Mouse (Mus musculus): ENCODE results near the gene Clptm1. TPM values are rescaled to one million over a fixed set of nuclear protein-coding genes. Genes with fewer than 3 reads are reported as not detected.

The Clptm1 gene
- 132 and 134 TPM in 2 replicates for polyA plus RNA-seq (2014; fragmentation: Nextera tagmentation; extraction: Ambion mirVana)

DNA sequence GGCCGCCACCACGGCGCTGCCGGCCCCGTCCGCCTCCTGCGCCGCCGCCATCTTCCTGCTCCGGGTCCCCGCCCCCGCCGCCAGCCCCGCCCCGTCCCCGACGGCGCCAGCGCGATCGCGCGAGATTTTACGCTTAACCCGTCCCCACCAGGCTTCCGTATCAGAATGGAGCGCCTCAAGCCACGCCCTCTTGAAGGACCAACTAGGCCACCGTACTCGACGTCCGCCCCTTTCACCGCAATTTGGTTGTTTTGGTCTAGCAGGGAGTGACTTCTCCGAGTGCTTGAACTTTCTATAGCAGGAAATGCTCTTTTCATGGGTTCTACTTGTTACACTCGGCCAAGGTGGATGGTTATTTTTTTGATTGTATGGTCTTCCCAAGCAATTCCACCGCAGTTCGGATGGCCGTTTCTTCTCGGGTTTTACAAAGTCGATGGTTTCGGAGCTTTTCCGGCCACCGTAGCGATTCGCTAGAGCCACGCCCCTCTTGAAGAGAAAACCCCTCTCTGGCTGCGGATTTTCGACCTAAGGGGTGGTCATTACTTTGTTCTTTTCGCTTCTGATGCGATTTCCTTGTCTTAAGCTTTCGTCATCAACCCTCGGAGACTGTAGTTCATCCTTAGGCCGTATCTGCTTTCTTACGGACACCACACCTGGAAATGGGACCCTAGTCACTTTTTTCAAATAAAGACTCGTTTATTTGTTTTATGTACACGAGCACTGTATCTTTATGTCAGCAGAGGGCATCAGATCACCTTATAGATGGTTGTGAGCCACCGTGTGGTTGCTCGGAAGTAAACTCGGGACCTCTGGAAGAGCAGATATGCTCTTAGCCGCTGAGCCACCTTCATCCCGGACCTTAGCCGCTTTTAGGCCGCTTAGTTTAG, at the start of gene Clptm1:
Gene Clptm1, minus strand, starts transcription at position 79 of the 887 bp plus-strand sequence.
- Histone ChIP-seq H3K4me3 (replicated peaks; ENCODE audit: low read depth, low read length) (peak within 1 kb of the TSS; percentile 100), H3K9me3 (ENCODE audit: control insufficient read depth, low read length) (no peaks in the 10 kb centered on the region), H3K4me2 (ENCODE audit: low read length) (peak within 1 kb of the TSS; percentile 80), H3K27me3 (ENCODE audit: control insufficient read depth, insufficient read depth, low read length) (no peaks in the 10 kb centered on the region), H3K36me3 (ENCODE audit: control insufficient read depth, insufficient read depth, low read length) (peaks cover 12% of the 10 kb centered on the region), H3K27ac (replicated peaks; ENCODE audit: low read depth, low read length) (peak within 1 kb of the TSS; percentile 92), H3K9ac (replicated peaks; ENCODE audit: low read length) (peak within 1 kb of the TSS; percentile 96), H3K4me1 (ENCODE audit: control insufficient read depth, insufficient read depth, low read length) (peaks cover 22% of the 10 kb centered on the region)
- DNase-seq (peak; percentile 99), ATAC-seq (ENCODE audit: low FRiP score, low TSS enrichment) (peak; percentile 90)
- under 1% methylated on average over 58 of the region's 63 CpGs for WGBS

DNA sequence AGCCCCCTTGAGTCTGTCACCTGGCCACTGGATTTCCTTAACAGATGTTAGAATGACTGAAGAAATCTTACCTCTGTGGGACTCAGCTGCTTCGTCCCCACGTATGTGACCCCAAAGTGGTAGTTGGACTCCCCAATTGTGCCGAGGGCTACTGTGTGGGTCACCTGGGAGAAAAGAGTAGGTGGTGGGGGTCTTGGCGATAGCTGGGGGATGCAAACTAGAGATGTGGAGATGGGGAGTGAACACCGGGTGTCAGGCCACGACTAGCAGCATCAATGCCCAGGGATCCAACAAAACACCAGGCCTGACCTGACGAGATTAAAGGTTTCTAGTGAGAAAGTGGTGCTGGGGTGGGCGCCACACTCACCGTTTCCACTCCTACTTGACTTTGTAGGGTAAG, 48.8 kb upstream of the Clptm1 start:
- WGBS = 87% methylated on average over 9 of the region's 9 CpGs

DNA sequence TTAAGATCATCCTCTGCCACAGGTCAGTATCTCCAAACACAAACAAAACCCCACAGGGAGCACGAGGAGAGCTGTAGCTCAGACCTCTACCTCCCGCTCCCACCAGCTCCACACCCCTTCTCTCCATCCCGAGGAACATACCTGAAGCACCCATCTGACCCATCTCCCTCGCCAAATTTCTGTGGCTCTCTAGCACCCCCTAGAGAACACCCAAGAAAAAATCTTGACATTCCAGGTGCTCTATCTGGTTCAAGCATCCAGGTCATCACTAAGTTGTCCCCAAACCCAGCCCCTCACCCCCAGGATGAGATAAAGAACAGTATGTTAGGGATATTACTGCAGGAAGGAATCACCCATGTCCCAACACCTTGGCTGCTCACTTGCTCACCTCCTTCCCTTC, 48.4 kb upstream of the Clptm1 start:
- H3K27me3 ChIP-seq (ENCODE audit: control insufficient read depth, insufficient read depth, low read length) = no peaks in the 10 kb centered on the region
- WGBS = 55% methylated on average over 4 of the region's 4 CpGs
- no peak overlapping the region for H3K9ac ChIP-seq (replicated peaks; ENCODE audit: low read length)
- ATAC-seq (ENCODE audit: low FRiP score, low TSS enrichment) (no peak), DNase-seq (peak; percentile 24)
- peaks cover 43% of the 10 kb centered on the region for H3K36me3 ChIP-seq (ENCODE audit: control insufficient read depth, insufficient read depth, low read length)
- H3K4me1 ChIP-seq (ENCODE audit: control insufficient read depth, insufficient read depth, low read length) = peaks cover 15% of the 10 kb centered on the region
- no peaks in the 10 kb centered on the region for H3K9me3 ChIP-seq (ENCODE audit: control insufficient read depth, low read length)
- no peak overlapping the region for H3K4me2 ChIP-seq (ENCODE audit: low read length)
- no peak overlapping the region for H3K4me3 ChIP-seq (replicated peaks; ENCODE audit: low read depth, low read length)
- H3K27ac ChIP-seq (replicated peaks; ENCODE audit: low read depth, low read length) = no peak overlapping the region

More for the DNA sequence above, 48.8 kb upstream of the Clptm1 start:
- H3K9me3 ChIP-seq (ENCODE audit: control insufficient read depth, low read length) = no peaks in the 10 kb centered on the region
- ATAC-seq (ENCODE audit: low FRiP score, low TSS enrichment) (no peak), DNase-seq (no peak)
- H3K27ac ChIP-seq (replicated peaks; ENCODE audit: low read depth, low read length) = no peak overlapping the region
- no peaks in the 10 kb centered on the region for H3K27me3 ChIP-seq (ENCODE audit: control insufficient read depth, insufficient read depth, low read length)
- peaks cover 15% of the 10 kb centered on the region for H3K4me1 ChIP-seq (ENCODE audit: control insufficient read depth, insufficient read depth, low read length)
- no peak overlapping the region for H3K4me2 ChIP-seq (ENCODE audit: low read length)
- H3K36me3 ChIP-seq (ENCODE audit: control insufficient read depth, insufficient read depth, low read length) = peaks cover 42% of the 10 kb centered on the region
- H3K9ac ChIP-seq (replicated peaks; ENCODE audit: low read length) = no peak overlapping the region
- H3K4me3 ChIP-seq (replicated peaks; ENCODE audit: low read depth, low read length) = no peak overlapping the region

DNA sequence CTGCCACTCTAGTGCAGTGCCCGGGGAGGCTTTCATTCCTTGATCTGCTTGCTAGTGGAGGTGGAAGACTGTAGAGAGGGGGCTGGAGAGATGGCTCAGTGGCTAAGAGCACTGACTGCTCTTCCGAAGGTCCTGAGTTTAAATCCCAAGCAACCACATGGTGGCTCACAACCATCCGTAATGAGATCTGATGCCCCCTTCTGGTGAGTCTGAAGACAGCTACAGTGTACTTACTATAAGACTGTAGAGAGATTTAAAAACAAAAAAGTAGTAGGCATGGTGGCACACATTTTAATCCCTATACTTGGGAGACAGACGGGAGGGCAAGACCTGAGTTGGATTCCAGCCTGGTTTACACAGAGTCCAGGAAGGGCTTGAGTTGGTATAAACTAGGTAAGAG, 47.6 kb upstream of the Clptm1 start:
- no peak overlapping the region for H3K9ac ChIP-seq (replicated peaks; ENCODE audit: low read length)
- H3K4me1 ChIP-seq (ENCODE audit: control insufficient read depth, insufficient read depth, low read length) = peaks cover 15% of the 10 kb centered on the region
- 75% methylated on average over 4 of the region's 4 CpGs for WGBS
- no peak overlapping the region for H3K27ac ChIP-seq (replicated peaks; ENCODE audit: low read depth, low read length)
- H3K4me3 ChIP-seq (replicated peaks; ENCODE audit: low read depth, low read length) = no peak overlapping the region
- H3K4me2 ChIP-seq (ENCODE audit: low read length) = no peak overlapping the region
- peak; percentile 33 for DNase-seq
- ATAC-seq (ENCODE audit: low FRiP score, low TSS enrichment) = no peak
- peaks cover 49% of the 10 kb centered on the region for H3K36me3 ChIP-seq (ENCODE audit: control insufficient read depth, insufficient read depth, low read length)
- H3K9me3 ChIP-seq (ENCODE audit: control insufficient read depth, low read length) = no peaks in the 10 kb centered on the region
- H3K27me3 ChIP-seq (ENCODE audit: control insufficient read depth, insufficient read depth, low read length) = no peaks in the 10 kb centered on the region

GRCm38 (mm10) chr7:19710650-19711049, 45.8 kb upstream of the Clptm1 start:
- no peak overlapping the region for H3K27ac ChIP-seq (replicated peaks; ENCODE audit: low read depth, low read length)
- no peaks in the 10 kb centered on the region for H3K9me3 ChIP-seq (ENCODE audit: control insufficient read depth, low read length)
- peaks cover 56% of the 10 kb centered on the region for H3K36me3 ChIP-seq (ENCODE audit: control insufficient read depth, insufficient read depth, low read length)
- 92% methylated on average over 10 of the region's 10 CpGs for WGBS
- H3K4me2 ChIP-seq (ENCODE audit: low read length) = no peak overlapping the region
- DNase-seq (no peak), ATAC-seq (ENCODE audit: low FRiP score, low TSS enrichment) (no peak)
- no peak overlapping the region for H3K4me3 ChIP-seq (replicated peaks; ENCODE audit: low read depth, low read length)
- no peaks in the 10 kb centered on the region for H3K27me3 ChIP-seq (ENCODE audit: control insufficient read depth, insufficient read depth, low read length)
- no peak overlapping the region for H3K9ac ChIP-seq (replicated peaks; ENCODE audit: low read length)
- peaks cover 9% of the 10 kb centered on the region for H3K4me1 ChIP-seq (ENCODE audit: control insufficient read depth, insufficient read depth, low read length)

GRCm38 (mm10) chr7:19705271-19705670, 40.4 kb upstream of the Clptm1 start:
- Histone ChIP-seq H3K4me1 (ENCODE audit: control insufficient read depth, insufficient read depth, low read length) (no peaks in the 10 kb centered on the region), H3K4me2 (ENCODE audit: low read length) (no peak overlapping the region), H3K27ac (replicated peaks; ENCODE audit: low read depth, low read length) (no peak overlapping the region), H3K27me3 (ENCODE audit: control insufficient read depth, insufficient read depth, low read length) (no peaks in the 10 kb centered on the region), H3K9me3 (ENCODE audit: control insufficient read depth, low read length) (no peaks in the 10 kb centered on the region), H3K4me3 (replicated peaks; ENCODE audit: low read depth, low read length) (no peak overlapping the region), H3K9ac (replicated peaks; ENCODE audit: low read length) (no peak overlapping the region), H3K36me3 (ENCODE audit: control insufficient read depth, insufficient read depth, low read length) (peaks cover 51% of the 10 kb centered on the region)
- ATAC-seq (ENCODE audit: low FRiP score, low TSS enrichment) (no peak), DNase-seq (no peak)
- WGBS = 97% methylated on average over 7 of the region's 7 CpGs

- Histone ChIP-seq H3K27me3 (ENCODE audit: control insufficient read depth, insufficient read depth, low read length) (no peaks in the 10 kb centered on the region), H3K36me3 (ENCODE audit: control insufficient read depth, insufficient read depth, low read length) (peaks cover 45% of the 10 kb centered on the region), H3K27ac (replicated peaks; ENCODE audit: low read depth, low read length) (no peak overlapping the region), H3K9ac (replicated peaks; ENCODE audit: low read length) (no peak overlapping the region), H3K4me1 (ENCODE audit: control insufficient read depth, insufficient read depth, low read length) (peaks cover 1% of the 10 kb centered on the region; the same call in 1 of the 2 replicates), H3K4me3 (replicated peaks; ENCODE audit: low read depth, low read length) (no peak overlapping the region), H3K4me2 (ENCODE audit: low read length) (no peak overlapping the region), H3K9me3 (ENCODE audit: control insufficient read depth, low read length) (no peaks in the 10 kb centered on the region)
- 94% methylated on average over 4 of the region's 4 CpGs for WGBS
- ATAC-seq (ENCODE audit: low FRiP score, low TSS enrichment) = no peak
- no peak for DNase-seq
These were observed 39.6 kb upstream of the Clptm1 start for GRCm38 (mm10) chr7:19704475-19704874.

DNA sequence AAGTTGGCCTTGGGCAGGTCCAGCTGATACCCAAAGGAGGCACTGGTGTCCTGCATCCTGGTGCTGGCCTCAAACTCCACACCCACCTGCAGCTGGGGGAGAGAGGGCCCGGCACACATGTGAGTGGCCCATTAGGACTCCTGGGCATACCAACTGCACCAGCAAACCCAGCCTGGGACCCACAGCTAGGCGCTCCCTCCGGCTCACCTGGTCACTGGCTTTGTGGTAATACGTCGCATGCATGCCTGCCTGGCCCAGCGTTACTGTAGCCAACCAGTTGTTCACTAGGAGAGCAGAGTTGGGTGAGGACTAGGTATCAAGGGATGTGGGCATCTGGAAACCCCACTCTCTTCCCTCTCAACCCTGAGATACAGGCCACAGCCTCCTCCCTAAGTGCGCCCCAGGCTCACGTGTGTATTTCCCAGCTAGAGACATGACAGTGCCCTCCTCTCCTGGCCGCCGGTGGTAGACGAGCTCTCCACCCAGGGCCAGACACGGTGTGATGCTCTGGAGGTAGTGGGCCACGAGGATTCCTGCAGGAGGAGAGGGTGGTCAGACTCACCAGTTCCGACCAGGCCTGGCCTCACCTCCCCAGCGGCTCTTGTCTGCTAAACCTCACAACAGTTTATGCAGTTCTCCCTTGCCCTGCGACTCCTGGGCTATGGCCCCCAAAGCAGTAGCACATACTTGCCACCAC, 38.2 kb upstream of the Clptm1 start:
- no peak for DNase-seq
- ATAC-seq (ENCODE audit: low FRiP score, low TSS enrichment) = no peak
- WGBS = 92% methylated on average over 16 of the region's 16 CpGs
- Histone ChIP-seq H3K27ac (replicated peaks; ENCODE audit: low read depth, low read length) (no peak overlapping the region), H3K36me3 (ENCODE audit: control insufficient read depth, insufficient read depth, low read length) (peaks cover 33% of the 10 kb centered on the region), H3K9me3 (ENCODE audit: control insufficient read depth, low read length) (no peaks in the 10 kb centered on the region), H3K27me3 (ENCODE audit: control insufficient read depth, insufficient read depth, low read length) (no peaks in the 10 kb centered on the region), H3K4me1 (ENCODE audit: control insufficient read depth, insufficient read depth, low read length) (peaks cover 16% of the 10 kb centered on the region), H3K4me2 (ENCODE audit: low read length) (no peak overlapping the region), H3K9ac (replicated peaks; ENCODE audit: low read length) (no peak overlapping the region), H3K4me3 (replicated peaks; ENCODE audit: low read depth, low read length) (no peak overlapping the region)

Data from midbrain, embryonic 14.5 days (tissue).